Mouse (Mus musculus): ENCODE measurements at regions not wholly inside any gene's neighbourhood (a gene's known extent, or its start where the extent isn't known, plus 50 kb on each side); places are given as distances from the start of the nearest gene placed in this dataset.

DNA sequence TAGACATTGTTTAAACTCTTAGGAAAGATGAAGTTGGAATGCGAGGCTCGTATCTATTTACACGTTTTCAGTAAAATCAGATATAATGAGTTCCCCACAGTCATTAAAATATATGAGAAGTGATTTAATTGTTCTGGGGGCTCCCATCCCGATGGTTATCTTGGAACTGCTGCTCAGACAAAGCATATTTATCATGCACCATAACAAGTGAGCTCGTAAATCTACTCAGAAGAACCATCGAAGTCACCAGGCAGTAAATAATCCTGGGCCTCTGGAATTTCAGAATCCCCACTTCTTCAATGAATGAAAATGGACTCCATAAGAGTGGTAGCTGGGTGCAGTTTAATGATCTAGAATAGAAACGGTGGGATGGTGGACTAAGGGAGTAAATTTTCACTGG lies 725.7 kb downstream of the Fat4 start:
- Histone ChIP-seq H3K4me2 (ENCODE audit: low read depth) (no peak overlapping the region), H3K36me3 (ENCODE audit: insufficient read depth) (no peaks in the 10 kb centered on the region), H3K4me3 (ENCODE audit: low read depth, low read length) (no peak overlapping the region), H3K4me1 (ENCODE audit: insufficient read depth) (no peaks in the 10 kb centered on the region), H3K27me3 (ENCODE audit: insufficient read depth, low read length) (no peaks in the 10 kb centered on the region), H3K9me3 (ENCODE audit: low read length) (no peaks in the 10 kb centered on the region), H3K27ac (ENCODE audit: low read depth, low read length) (no peak overlapping the region), H3K9ac (no peak overlapping the region)
- no peak for DNase-seq
- no peak for TF ChIP-seq CTCF (IDR thresholded peaks at IDR 0.05; ENCODE audit: low read depth)
- 74% methylated on average over 7 of the region's 7 CpGs for WGBS
- no peak for ATAC-seq

DNA sequence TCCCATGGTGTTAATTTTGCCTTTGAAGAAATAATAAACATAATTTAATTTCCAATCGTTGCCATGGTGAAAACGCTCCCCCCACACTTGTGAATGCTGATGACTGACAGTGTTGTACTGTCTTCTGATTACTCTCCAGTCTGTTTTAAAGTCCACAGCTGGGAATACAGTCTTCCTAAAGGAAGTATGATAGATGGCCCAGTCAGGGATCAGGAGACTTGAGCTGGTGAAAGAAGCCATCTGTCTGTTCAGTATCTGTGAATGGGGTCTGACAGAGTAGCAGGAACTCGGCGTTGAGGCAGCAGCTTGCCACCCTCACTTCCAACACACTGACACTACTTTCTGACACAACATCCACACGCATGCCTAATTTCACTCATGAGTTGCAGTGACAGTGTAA lies 751.2 kb downstream of the Fat4 start:
- ATAC-seq (peak; percentile 84), DNase-seq (peak; percentile 32)
- Histone ChIP-seq H3K4me1 (ENCODE audit: insufficient read depth) (no peaks in the 10 kb centered on the region), H3K9ac (no peak overlapping the region), H3K9me3 (ENCODE audit: low read length) (no peaks in the 10 kb centered on the region), H3K4me3 (ENCODE audit: low read depth, low read length) (no peak overlapping the region), H3K27ac (ENCODE audit: low read depth, low read length) (no peak overlapping the region), H3K36me3 (ENCODE audit: insufficient read depth) (no peaks in the 10 kb centered on the region), H3K4me2 (ENCODE audit: low read depth) (no peak overlapping the region), H3K27me3 (ENCODE audit: insufficient read depth, low read length) (no peaks in the 10 kb centered on the region)
- 62% methylated on average over 5 of the region's 5 CpGs for WGBS
- TF ChIP-seq CTCF (IDR thresholded peaks at IDR 0.05; ENCODE audit: low read depth), result no peak

DNA sequence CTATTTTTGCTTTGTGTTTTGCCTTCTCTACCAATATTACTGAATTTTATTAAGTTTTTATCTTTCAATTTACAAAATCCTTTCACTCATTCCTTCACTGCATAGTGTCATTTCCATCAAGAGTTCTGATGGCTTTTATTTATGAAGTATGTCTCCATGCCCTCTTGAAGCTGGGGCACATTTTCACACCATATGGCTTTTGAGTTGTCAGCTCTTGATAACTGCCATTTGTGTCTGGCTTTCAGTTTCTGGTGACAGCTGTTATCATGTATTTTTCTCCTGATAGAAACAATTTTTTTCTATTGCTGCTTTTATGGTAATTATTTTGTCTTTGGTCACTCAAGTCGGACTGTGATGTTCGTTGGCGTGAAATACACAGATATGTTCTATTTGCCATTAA lies 756.5 kb downstream of the Fat4 start:
- no peaks in the 10 kb centered on the region for H3K36me3 ChIP-seq (ENCODE audit: insufficient read depth)
- H3K4me3 ChIP-seq (ENCODE audit: low read depth, low read length), result no peak overlapping the region
- TF ChIP-seq CTCF (IDR thresholded peaks at IDR 0.05; ENCODE audit: low read depth), result no peak
- no peak overlapping the region for H3K9ac ChIP-seq
- DNase-seq (no peak), ATAC-seq (no peak)
- 55% methylated on average over 3 of the region's 3 CpGs for WGBS
- H3K4me2 ChIP-seq (ENCODE audit: low read depth), result no peak overlapping the region
- H3K9me3 ChIP-seq (ENCODE audit: low read length), result no peaks in the 10 kb centered on the region
- H3K27me3 ChIP-seq (ENCODE audit: insufficient read depth, low read length), result no peaks in the 10 kb centered on the region
- no peak overlapping the region for H3K27ac ChIP-seq (ENCODE audit: low read depth, low read length)
- no peaks in the 10 kb centered on the region for H3K4me1 ChIP-seq (ENCODE audit: insufficient read depth)

DNA sequence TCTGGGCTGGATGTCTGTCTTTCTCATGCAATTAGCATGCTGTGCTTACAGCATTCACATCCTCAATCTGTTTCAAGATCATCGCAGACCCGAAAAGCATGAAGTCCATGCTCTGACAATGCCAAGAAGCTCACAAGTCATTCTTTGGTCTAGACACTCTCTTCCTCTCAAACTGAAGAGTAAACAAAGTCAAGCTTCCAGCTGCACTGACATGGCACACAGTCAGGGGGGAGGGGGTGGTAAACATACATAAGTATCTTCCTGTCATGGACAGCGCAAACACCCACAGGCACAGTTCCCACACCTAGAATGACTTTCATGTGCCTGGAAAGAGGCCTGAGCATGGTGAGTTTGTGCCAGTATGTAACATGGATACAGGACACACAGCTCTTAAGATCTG lies 780.1 kb downstream of the Fat4 start:
- ATAC-seq (no peak), DNase-seq (no peak)
- H3K4me3 ChIP-seq (ENCODE audit: low read depth, low read length), result no peak overlapping the region
- TF ChIP-seq CTCF (IDR thresholded peaks at IDR 0.05; ENCODE audit: low read depth), result no peak
- no peak overlapping the region for H3K27ac ChIP-seq (ENCODE audit: low read depth, low read length)
- WGBS, result 85% methylated on average over 3 of the region's 3 CpGs
- H3K36me3 ChIP-seq (ENCODE audit: insufficient read depth), result no peaks in the 10 kb centered on the region
- H3K4me2 ChIP-seq (ENCODE audit: low read depth), result no peak overlapping the region
- no peaks in the 10 kb centered on the region for H3K27me3 ChIP-seq (ENCODE audit: insufficient read depth, low read length)
- H3K4me1 ChIP-seq (ENCODE audit: insufficient read depth), result no peaks in the 10 kb centered on the region
- H3K9me3 ChIP-seq (ENCODE audit: low read length), result no peaks in the 10 kb centered on the region
- no peak overlapping the region for H3K9ac ChIP-seq

DNA sequence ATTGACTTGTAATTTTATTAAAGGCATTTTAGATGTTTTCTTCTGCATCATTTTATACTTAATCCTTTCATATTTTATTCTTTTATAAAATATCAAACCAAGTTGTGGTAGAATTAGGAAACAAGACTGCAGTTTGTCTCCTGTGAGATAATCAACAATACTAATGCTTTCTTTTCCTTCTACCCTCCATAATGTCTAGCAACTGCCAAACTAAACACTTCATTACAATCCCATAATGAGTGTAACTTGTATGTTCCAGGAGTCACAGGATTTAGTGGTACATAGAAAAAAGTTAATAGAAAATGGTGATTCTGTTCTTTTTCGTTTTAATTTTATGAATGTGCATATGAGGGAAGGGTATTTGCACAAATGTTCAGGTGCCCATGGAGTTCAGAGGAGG lies 782.4 kb downstream of the Fat4 start:
- Histone ChIP-seq H3K27me3 (ENCODE audit: insufficient read depth, low read length) (no peaks in the 10 kb centered on the region), H3K9me3 (ENCODE audit: low read length) (no peaks in the 10 kb centered on the region), H3K4me1 (ENCODE audit: insufficient read depth) (no peaks in the 10 kb centered on the region), H3K9ac (no peak overlapping the region), H3K4me2 (ENCODE audit: low read depth) (no peak overlapping the region), H3K27ac (ENCODE audit: low read depth, low read length) (no peak overlapping the region), H3K4me3 (ENCODE audit: low read depth, low read length) (no peak overlapping the region), H3K36me3 (ENCODE audit: insufficient read depth) (no peaks in the 10 kb centered on the region)
- TF ChIP-seq CTCF (IDR thresholded peaks at IDR 0.05; ENCODE audit: low read depth), result no peak
- no peak for ATAC-seq
- DNase-seq, result no peak
- 72% methylated on average over 1 of the region's 1 CpGs for WGBS

DNA sequence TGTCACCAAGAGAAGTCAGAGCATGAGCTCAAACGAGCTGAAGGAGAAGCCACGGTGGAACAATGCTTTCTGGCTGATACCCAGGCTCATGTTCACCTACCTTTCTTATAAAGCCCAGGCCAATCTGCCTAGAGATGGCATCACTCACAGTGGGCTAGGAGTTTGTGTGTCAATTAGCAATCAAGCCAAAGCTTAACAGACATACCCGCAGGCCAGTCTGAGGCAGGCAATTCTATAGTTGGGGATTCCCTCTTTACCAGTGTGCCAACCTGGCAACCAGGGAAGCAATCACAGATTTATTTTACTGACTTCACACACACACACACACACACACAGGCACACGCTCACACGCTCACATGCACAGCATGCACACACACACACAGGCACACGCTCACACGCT lies 787.3 kb downstream of the Fat4 start:
- no peaks in the 10 kb centered on the region for H3K36me3 ChIP-seq (ENCODE audit: insufficient read depth)
- H3K4me1 ChIP-seq (ENCODE audit: insufficient read depth), result no peaks in the 10 kb centered on the region
- no peaks in the 10 kb centered on the region for H3K9me3 ChIP-seq (ENCODE audit: low read length)
- no peak overlapping the region for H3K27ac ChIP-seq (ENCODE audit: low read depth, low read length)
- H3K9ac ChIP-seq, result no peak overlapping the region
- H3K27me3 ChIP-seq (ENCODE audit: insufficient read depth, low read length), result no peaks in the 10 kb centered on the region
- H3K4me2 ChIP-seq (ENCODE audit: low read depth), result no peak overlapping the region
- ATAC-seq (no peak), DNase-seq (peak; percentile 6)
- H3K4me3 ChIP-seq (ENCODE audit: low read depth, low read length), result no peak overlapping the region
- TF ChIP-seq CTCF (IDR thresholded peaks at IDR 0.05; ENCODE audit: low read depth), result no peak
- 66% methylated on average over 7 of the region's 7 CpGs for WGBS

DNA sequence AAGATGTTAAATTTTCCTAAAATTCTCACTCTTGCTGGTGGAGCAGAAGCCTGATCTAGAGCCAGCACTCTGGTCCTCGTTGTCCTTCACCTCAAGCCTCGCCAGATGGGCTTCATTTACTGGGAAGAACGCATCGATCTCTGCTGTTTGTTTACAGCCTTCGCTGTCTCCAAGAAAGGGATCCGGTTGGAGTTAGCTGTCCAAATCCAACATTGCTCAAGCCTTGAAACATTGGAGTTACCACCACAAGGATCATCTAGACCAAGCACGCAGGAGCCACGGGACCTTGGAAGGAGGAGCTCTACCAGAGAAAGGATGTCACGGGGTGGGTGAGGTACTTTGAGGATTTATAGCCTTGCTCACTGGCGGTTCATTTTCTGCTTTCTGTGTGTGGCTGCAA lies 788.2 kb downstream of the Fat4 start:
- Histone ChIP-seq H3K4me1 (ENCODE audit: insufficient read depth) (no peaks in the 10 kb centered on the region), H3K4me2 (ENCODE audit: low read depth) (no peak overlapping the region), H3K27me3 (ENCODE audit: insufficient read depth, low read length) (no peaks in the 10 kb centered on the region), H3K9me3 (ENCODE audit: low read length) (no peaks in the 10 kb centered on the region), H3K4me3 (ENCODE audit: low read depth, low read length) (no peak overlapping the region), H3K36me3 (ENCODE audit: insufficient read depth) (no peaks in the 10 kb centered on the region), H3K27ac (ENCODE audit: low read depth, low read length) (no peak overlapping the region), H3K9ac (no peak overlapping the region)
- no peak for DNase-seq
- no peak for TF ChIP-seq CTCF (IDR thresholded peaks at IDR 0.05; ENCODE audit: low read depth)
- 85% methylated on average over 10 of the region's 10 CpGs for WGBS
- no peak for ATAC-seq

DNA sequence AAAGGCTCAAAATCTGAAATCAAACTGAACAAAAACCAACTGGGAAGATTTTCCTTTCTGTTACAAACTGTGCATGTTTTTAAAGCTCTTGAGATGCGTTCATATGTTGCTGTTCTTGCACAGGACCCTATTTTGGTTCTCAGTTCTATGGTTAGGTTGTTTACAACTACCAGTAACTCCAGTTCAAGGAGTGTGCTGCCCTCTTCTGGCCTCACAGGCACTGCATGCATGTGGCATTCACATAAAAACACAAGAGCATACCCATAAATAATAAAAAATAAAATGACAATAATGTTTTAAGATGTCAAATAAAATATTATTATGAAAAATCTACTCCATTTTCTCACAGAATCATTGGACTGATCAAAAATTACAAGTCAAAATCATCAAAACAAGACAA lies 818.9 kb downstream of the Fat4 start:
- H3K9me3 ChIP-seq (ENCODE audit: low read length), result no peaks in the 10 kb centered on the region
- no peak overlapping the region for H3K4me3 ChIP-seq (ENCODE audit: low read depth, low read length)
- H3K9ac ChIP-seq, result no peak overlapping the region
- TF ChIP-seq CTCF (IDR thresholded peaks at IDR 0.05; ENCODE audit: low read depth), result peak; percentile 19; the same call in 1 of the 2 replicates
- H3K4me1 ChIP-seq (ENCODE audit: insufficient read depth), result no peaks in the 10 kb centered on the region
- H3K27me3 ChIP-seq (ENCODE audit: insufficient read depth, low read length), result no peaks in the 10 kb centered on the region
- ATAC-seq (no peak), DNase-seq (no peak)
- WGBS, result 98% methylated on average over 1 of the region's 1 CpGs
- H3K36me3 ChIP-seq (ENCODE audit: insufficient read depth), result no peaks in the 10 kb centered on the region
- no peak overlapping the region for H3K4me2 ChIP-seq (ENCODE audit: low read depth)
- H3K27ac ChIP-seq (ENCODE audit: low read depth, low read length), result no peak overlapping the region

Measured in forebrain, postnatal 0 days (tissue).